Mouse (Mus musculus): ENCODE results near the gene Adam30. TPM values are rescaled to one million over a fixed set of nuclear protein-coding genes. Genes with fewer than 3 reads are reported as not detected.
"Not testable (repeated sequence)": the region's sequence is repeated elsewhere in the genome, so short reads cannot be mapped to it uniquely, and the experiment has no call there.

The Adam30 gene
- total RNA-seq (2014; rRNA removed) (not detected in 2 replicates), polyA plus RNA-seq (2015; fragmentation: Nextera tagmentation; extraction: Ambion mirVana) (not detected in 2 replicates)

GRCm38 (mm10) chr3:98160330-98160729 is at the start of gene Adam30:
Gene Adam30, plus strand, starts transcription at chr3:98160630.
- H3K4me1 ChIP-seq (ENCODE audit: insufficient read depth) = no peaks in the 10 kb centered on the region
- TF ChIP-seq CTCF (IDR thresholded peaks at IDR 0.05; ENCODE audit: low read depth) = no peak
- no peak within 1 kb of the TSS for H3K4me2 ChIP-seq (ENCODE audit: low read depth)
- ATAC-seq = no peak
- H3K9ac ChIP-seq = no peak within 1 kb of the TSS
- no peak for DNase-seq
- 88% methylated on average over 17 of the region's 17 CpGs for WGBS
- no peaks in the 10 kb centered on the region for H3K36me3 ChIP-seq (ENCODE audit: insufficient read depth)
- H3K27me3 ChIP-seq (ENCODE audit: insufficient read depth, low read length) = no peaks in the 10 kb centered on the region
- H3K4me3 ChIP-seq (ENCODE audit: low read depth, low read length) = no peak within 1 kb of the TSS
- no peak within 1 kb of the TSS for H3K27ac ChIP-seq (ENCODE audit: low read depth, low read length)
- H3K9me3 ChIP-seq (ENCODE audit: low read length) = no peaks in the 10 kb centered on the region

- H3K9me3 ChIP-seq (ENCODE audit: low read length) = no peaks in the 10 kb centered on the region
- DNase-seq = no peak
- H3K27ac ChIP-seq (ENCODE audit: low read depth, low read length) = no peak overlapping the region
- no peak for TF ChIP-seq CTCF (IDR thresholded peaks at IDR 0.05; ENCODE audit: low read depth)
- H3K4me2 ChIP-seq (ENCODE audit: low read depth) = no peak overlapping the region
- 75% methylated on average over 3 of the region's 3 CpGs for WGBS
- H3K9ac ChIP-seq = no peak overlapping the region
- no peak for ATAC-seq
- no peaks in the 10 kb centered on the region for H3K27me3 ChIP-seq (ENCODE audit: insufficient read depth, low read length)
- H3K36me3 ChIP-seq (ENCODE audit: insufficient read depth) = peaks cover 25% of the 10 kb centered on the region
- H3K4me1 ChIP-seq (ENCODE audit: insufficient read depth) = no peaks in the 10 kb centered on the region
- H3K4me3 ChIP-seq (ENCODE audit: low read depth, low read length) = no peak overlapping the region
Observed at GRCm38 (mm10) chr3:98118252-98118651, 42.2 kb upstream of the Adam30 start.

GRCm38 (mm10) chr3:98119338-98119737 is 41.1 kb upstream of the Adam30 start:
- 90% methylated on average over 6 of the region's 6 CpGs for WGBS
- TF ChIP-seq CTCF (IDR thresholded peaks at IDR 0.05; ENCODE audit: low read depth) = no peak
- Histone ChIP-seq H3K27ac (ENCODE audit: low read depth, low read length) (no peak overlapping the region), H3K4me2 (ENCODE audit: low read depth) (no peak overlapping the region), H3K9me3 (ENCODE audit: low read length) (no peaks in the 10 kb centered on the region), H3K36me3 (ENCODE audit: insufficient read depth) (peaks cover 26% of the 10 kb centered on the region), H3K4me1 (ENCODE audit: insufficient read depth) (no peaks in the 10 kb centered on the region), H3K9ac (no peak overlapping the region), H3K27me3 (ENCODE audit: insufficient read depth, low read length) (no peaks in the 10 kb centered on the region), H3K4me3 (ENCODE audit: low read depth, low read length) (no peak overlapping the region)
- ATAC-seq (no peak), DNase-seq (no peak)

- no peak for DNase-seq
- Histone ChIP-seq H3K9ac (no peak overlapping the region), H3K9me3 (ENCODE audit: low read length) (no peaks in the 10 kb centered on the region), H3K27me3 (ENCODE audit: insufficient read depth, low read length) (no peaks in the 10 kb centered on the region), H3K4me3 (ENCODE audit: low read depth, low read length) (no peak overlapping the region), H3K4me2 (ENCODE audit: low read depth) (no peak overlapping the region), H3K4me1 (ENCODE audit: insufficient read depth) (no peaks in the 10 kb centered on the region), H3K36me3 (ENCODE audit: insufficient read depth) (peaks cover 25% of the 10 kb centered on the region), H3K27ac (ENCODE audit: low read depth, low read length) (no peak overlapping the region)
- TF ChIP-seq CTCF (IDR thresholded peaks at IDR 0.05; ENCODE audit: low read depth) = no peak
- 46% methylated on average over 6 of the region's 6 CpGs for WGBS
- no peak for ATAC-seq
Observed at GRCm38 (mm10) chr3:98120884-98121283, 39.5 kb upstream of the Adam30 start.

- TF ChIP-seq CTCF (IDR thresholded peaks at IDR 0.05; ENCODE audit: low read depth) = no peak
- no peak overlapping the region for H3K9ac ChIP-seq
- H3K9me3 ChIP-seq (ENCODE audit: low read length) = no peaks in the 10 kb centered on the region
- no peak overlapping the region for H3K4me3 ChIP-seq (ENCODE audit: low read depth, low read length)
- WGBS = 97% methylated on average over 2 of the region's 2 CpGs
- peaks cover 11% of the 10 kb centered on the region for H3K36me3 ChIP-seq (ENCODE audit: insufficient read depth)
- H3K27me3 ChIP-seq (ENCODE audit: insufficient read depth, low read length) = no peaks in the 10 kb centered on the region
- H3K4me2 ChIP-seq (ENCODE audit: low read depth) = no peak overlapping the region
- H3K4me1 ChIP-seq (ENCODE audit: insufficient read depth) = no peaks in the 10 kb centered on the region
- H3K27ac ChIP-seq (ENCODE audit: low read depth, low read length) = no peak overlapping the region
- ATAC-seq = no peak
- DNase-seq = no peak
Observed at GRCm38 (mm10) chr3:98127775-98128174, 32.7 kb upstream of the Adam30 start.

GRCm38 (mm10) chr3:98128716-98129115 is 31.7 kb upstream of the Adam30 start:
- Histone ChIP-seq H3K36me3 (ENCODE audit: insufficient read depth) (peaks cover 6% of the 10 kb centered on the region), H3K4me2 (ENCODE audit: low read depth) (no peak overlapping the region), H3K4me3 (ENCODE audit: low read depth, low read length) (no peak overlapping the region), H3K9me3 (ENCODE audit: low read length) (no peaks in the 10 kb centered on the region), H3K27me3 (ENCODE audit: insufficient read depth, low read length) (no peaks in the 10 kb centered on the region), H3K4me1 (ENCODE audit: insufficient read depth) (no peaks in the 10 kb centered on the region), H3K9ac (no peak overlapping the region), H3K27ac (ENCODE audit: low read depth, low read length) (no peak overlapping the region)
- ATAC-seq (no peak), DNase-seq (no peak)
- WGBS = 95% methylated on average over 5 of the region's 5 CpGs
- no peak for TF ChIP-seq CTCF (IDR thresholded peaks at IDR 0.05; ENCODE audit: low read depth)

- H3K9ac ChIP-seq; H3K4me3 ChIP-seq (ENCODE audit: low read depth, low read length); DNase-seq; H3K27me3 ChIP-seq (ENCODE audit: insufficient read depth, low read length); H3K9me3 ChIP-seq (ENCODE audit: low read length); H3K27ac ChIP-seq (ENCODE audit: low read depth, low read length); H3K4me2 ChIP-seq (ENCODE audit: low read depth); ATAC-seq; H3K4me1 ChIP-seq (ENCODE audit: insufficient read depth): not testable (repeated sequence)
- WGBS = 96% methylated on average over 4 of the region's 4 CpGs
- H3K36me3 ChIP-seq (ENCODE audit: insufficient read depth) = peaks cover 18% of the 10 kb centered on the region
Observed at GRCm38 (mm10) chr3:98132140-98132539, 28.3 kb upstream of the Adam30 start.

- DNase-seq = no peak
- Histone ChIP-seq H3K4me2 (ENCODE audit: low read depth) (no peak overlapping the region), H3K4me1 (ENCODE audit: insufficient read depth) (no peaks in the 10 kb centered on the region), H3K9ac (no peak overlapping the region), H3K9me3 (ENCODE audit: low read length) (no peaks in the 10 kb centered on the region), H3K27ac (ENCODE audit: low read depth, low read length) (no peak overlapping the region), H3K36me3 (ENCODE audit: insufficient read depth) (peaks cover 23% of the 10 kb centered on the region), H3K27me3 (ENCODE audit: insufficient read depth, low read length) (no peaks in the 10 kb centered on the region), H3K4me3 (ENCODE audit: low read depth, low read length) (no peak overlapping the region)
- 89% methylated on average over 8 of the region's 8 CpGs for WGBS
- ATAC-seq = no peak
- no peak for TF ChIP-seq CTCF (IDR thresholded peaks at IDR 0.05; ENCODE audit: low read depth)
Observed at GRCm38 (mm10) chr3:98132636-98133035, 27.8 kb upstream of the Adam30 start.
